Mouse (Mus musculus) heart, postnatal 0 days (tissue): Measurements from ENCODE around the gene Olfr317. TPM values are rescaled to one million over a fixed set of nuclear protein-coding genes. Genes with fewer than 3 reads are reported as not detected.
"Not testable (repeated sequence)": the region's sequence is repeated elsewhere in the genome, so short reads cannot be mapped to it uniquely, and the experiment has no call there.

Experiments
- ATAC-seq: fragments of 200-750 bp; cut with Nextera tagmentation; 2 replicates; pipeline ENCODE4 v1.8.0; 2017; ENCODE audit warnings: low read depth, moderate number of reproducible peaks, moderate library complexity; ENCODE audit not compliant: insufficient read depth
- DNase-seq: peaks from one replicate; pipeline ENCODE4 v3.0.0-alpha.2; 2016; ENCODE audit warnings: low spot score
- H3K27ac ChIP-seq: fragments of 300-500 bp; sonication (generic); 2 replicates; pipeline ENCODE4 v1.5.1; 2014; ENCODE audit warnings: low read depth, mild to moderate bottlenecking
- H3K27me3 ChIP-seq: fragments of 300-500 bp; sonication (generic); 2 replicates; pipeline ENCODE4 v1.6.1; 2014; ENCODE audit warnings: low read length, mixed read lengths; ENCODE audit not compliant: control insufficient read depth, insufficient read depth
- H3K36me3 ChIP-seq: fragments of 300-500 bp; sonication (generic); replicated peaks from 2 replicates; pipeline ENCODE4 v1.6.1; 2014; ENCODE audit warnings: low read length, mixed read lengths; ENCODE audit not compliant: control insufficient read depth, insufficient read depth
- H3K4me1 ChIP-seq: fragments of 300-500 bp; sonication (generic); 2 replicates; pipeline ENCODE4 v1.6.1; 2014; ENCODE audit warnings: antibody characterized with exemption; ENCODE audit not compliant: control insufficient read depth, insufficient read depth
- H3K4me2 ChIP-seq: fragments of 300-500 bp; sonication (generic); 2 replicates; pipeline ENCODE4 v1.6.1; 2014; ENCODE audit warnings: low read depth, mild to moderate bottlenecking, low read length, moderate library complexity
- H3K4me3 ChIP-seq: fragments of 300-500 bp; sonication (generic); 2 replicates; pipeline ENCODE4 v1.5.1; 2014; ENCODE audit warnings: low read depth, low read length
- H3K9ac ChIP-seq: fragments of 300-500 bp; sonication (generic); replicated peaks from 2 replicates; pipeline ENCODE4 v1.6.1; 2014; ENCODE audit warnings: low read depth, low read length, mixed read lengths
- H3K9me3 ChIP-seq: fragments of 300-500 bp; sonication (generic); replicated peaks from 2 replicates; pipeline ENCODE4 v1.6.1; 2016; ENCODE audit warnings: low read length; ENCODE audit not compliant: control insufficient read depth
- CTCF ChIP-seq: IDR thresholded peaks from 2 replicates; pipeline ENCODE4 v1.5.1; 2016; ENCODE audit warnings: antibody characterized with exemption, control low read depth, low read depth
- EP300 ChIP-seq: IDR thresholded peaks from 2 replicates; pipeline ENCODE4 v1.6.1; 2016; ENCODE audit warnings: antibody characterized with exemption, low read depth
- WGBS: fragments of 180-500 bp; shearing (Covaris S2); extraction: QIAGEN DNeasy Blood & Tissue Kit; methylation state at CpG from one replicate; pipeline ENCODE4 v1.1.7; 2014; 5-methylcytosine and 5-hydroxymethylcytosine counted together
- polyA plus RNA-seq: library from polyadenylated mRNA; unstranded; fragments of >200 nt; fragmentation: Nextera tagmentation; extraction: Ambion mirVana; gene quantifications from 2 replicates; pipeline ENCODE4 v1.2.1, GENCODE M21; 2015
- total RNA-seq: library from RNA; depleted of rRNA; stranded (reverse); fragments of >200 nt; gene quantifications from 2 replicates; pipeline ENCODE4 v1.2.3, GENCODE M21; 2014; ENCODE audit warnings: low replicate concordance

The Olfr317 gene
- total and polyA plus RNA-seq, 2 experiments from 2014 or later, result not detected

DNA sequence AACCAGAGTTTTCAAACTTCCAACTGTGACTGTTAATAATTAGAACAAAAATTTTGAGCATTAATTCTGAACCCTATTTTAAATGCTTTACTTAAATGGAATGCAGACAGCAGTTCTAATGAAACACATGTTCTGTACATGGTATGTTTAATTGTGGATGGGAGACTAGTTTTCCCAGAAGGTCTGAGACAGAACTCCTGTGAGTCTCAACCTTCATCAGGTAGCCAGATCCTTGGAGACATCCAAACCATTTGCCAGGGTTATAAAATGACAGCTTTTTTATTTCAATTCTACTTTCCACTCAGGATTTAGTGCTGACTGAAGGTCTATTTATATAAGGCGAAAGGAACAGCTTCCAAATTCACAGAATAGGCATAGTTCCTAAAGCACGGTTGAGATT, 13.4 kb upstream of the Olfr317 start, which contains the start of gene Olfr316:
Gene Olfr316, plus strand, starts transcription at position 301 of the 400 bp plus-strand sequence.
- H3K9me3 ChIP-seq, result no peaks in the 10 kb centered on the region

DNA sequence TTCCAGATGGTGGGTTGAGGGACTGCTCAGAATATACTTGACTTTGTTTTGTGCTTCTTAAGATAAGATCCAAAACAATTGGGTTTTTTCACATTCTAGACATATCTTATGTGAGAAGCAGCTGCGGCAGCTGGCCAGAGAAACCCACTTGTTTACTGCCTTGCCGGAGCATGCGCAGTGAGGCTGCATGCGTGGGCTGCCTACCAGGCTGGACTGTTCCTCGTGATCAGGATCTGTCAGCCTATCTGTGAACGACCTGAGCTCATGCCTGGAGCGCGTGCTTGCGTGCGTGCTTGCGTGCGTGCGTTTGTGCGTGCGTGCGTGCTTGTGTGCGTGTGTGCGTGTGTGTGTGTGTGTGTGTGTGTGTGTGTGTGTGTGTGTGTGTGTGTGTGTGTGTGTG, 12.1 kb upstream of the Olfr317 start:
- H3K9me3 ChIP-seq, H3K27me3 ChIP-seq, ATAC-seq, H3K36me3 ChIP-seq, H3K4me2 ChIP-seq, H3K4me3 ChIP-seq, H3K27ac ChIP-seq, H3K9ac ChIP-seq, DNase-seq, H3K4me1 ChIP-seq: not testable (repeated sequence)
- 86% methylated on average over 18 of the region's 18 CpGs for WGBS

More for the DNA sequence above, 13.4 kb upstream of the Olfr317 start, which contains the start of gene Olfr316:
- H3K27ac ChIP-seq, result no peak within 1 kb of the TSS
- H3K9ac ChIP-seq, result no peak within 1 kb of the TSS
- H3K4me1 ChIP-seq, result no peaks in the 10 kb centered on the region
- 73% methylated on average over 2 of the region's 2 CpGs for WGBS
- H3K27me3 ChIP-seq, result no peaks in the 10 kb centered on the region
- TF ChIP-seq EP300, result no peak
- TF ChIP-seq CTCF, result no peak
- DNase-seq (no peak), ATAC-seq (no peak)
- H3K4me3 ChIP-seq, result no peak within 1 kb of the TSS
- no peaks in the 10 kb centered on the region for H3K36me3 ChIP-seq
- H3K4me2 ChIP-seq, result no peak within 1 kb of the TSS

DNA sequence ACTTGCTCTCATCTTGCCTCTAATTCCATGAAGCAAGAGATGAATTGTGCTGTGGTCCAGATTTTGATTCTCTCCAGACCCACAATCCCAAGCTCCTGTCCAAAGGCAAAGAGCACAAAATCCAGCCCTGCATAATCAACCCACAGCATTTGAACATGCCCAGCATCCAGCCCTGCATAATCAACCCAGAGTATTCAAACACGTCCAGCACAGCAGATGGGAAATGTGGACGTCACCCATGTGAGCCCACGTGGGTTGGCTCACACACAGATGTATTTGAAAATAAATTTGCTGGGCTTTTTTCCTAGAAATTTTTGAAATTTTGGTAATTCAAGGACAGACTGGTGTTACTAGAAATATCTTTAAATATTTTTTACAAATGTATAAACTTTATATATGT, 5.6 kb downstream of the Olfr317 start:
- Histone ChIP-seq H3K9me3 (no peaks in the 10 kb centered on the region), H3K4me3 (no peak overlapping the region), H3K27ac (no peak overlapping the region), H3K4me2 (no peak overlapping the region), H3K4me1 (no peaks in the 10 kb centered on the region), H3K9ac (no peak overlapping the region), H3K36me3 (no peaks in the 10 kb centered on the region), H3K27me3 (no peaks in the 10 kb centered on the region)
- ATAC-seq, result no peak
- TF ChIP-seq EP300 (no peak), CTCF (no peak)
- WGBS, result 58% methylated on average over 3 of the region's 3 CpGs
- no peak for DNase-seq

DNA sequence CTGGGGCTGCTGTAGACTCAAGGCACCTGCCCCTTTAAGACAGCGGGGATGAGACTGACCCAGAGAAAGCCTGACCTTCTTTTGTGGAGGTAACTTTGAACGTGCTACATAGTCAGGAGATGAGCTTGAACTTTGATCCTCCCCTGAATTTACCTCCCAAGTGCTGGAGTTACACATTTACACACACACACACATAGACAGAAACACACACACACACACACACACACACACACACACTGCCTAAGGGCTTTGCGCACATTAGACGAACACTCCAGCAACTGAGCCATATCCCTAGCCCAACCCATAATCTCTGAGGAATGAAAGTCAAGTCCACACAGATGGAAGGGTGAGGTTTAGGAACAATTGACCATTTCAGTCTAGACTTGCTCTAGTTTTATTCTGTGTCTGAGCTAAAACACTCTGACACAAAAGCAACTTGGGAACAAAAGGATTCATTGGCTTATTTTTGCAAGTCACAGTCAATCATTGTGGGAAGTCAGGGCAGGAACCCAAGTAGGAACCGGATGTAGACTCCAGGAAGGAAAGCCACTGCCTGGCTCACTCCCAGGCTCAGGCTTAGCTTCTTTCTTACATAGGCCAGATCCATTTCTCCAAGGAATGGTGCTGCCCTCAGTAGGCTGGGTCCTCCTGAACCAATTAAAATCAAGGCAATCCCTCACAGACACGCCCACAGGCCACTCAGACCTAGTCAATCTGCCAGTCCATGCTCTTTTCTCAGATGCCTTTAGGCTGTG, 10.9 kb downstream of the Olfr317 start:
- H3K9ac ChIP-seq, H3K36me3 ChIP-seq, DNase-seq, H3K27ac ChIP-seq, H3K9me3 ChIP-seq, H3K27me3 ChIP-seq, H3K4me3 ChIP-seq, H3K4me2 ChIP-seq, H3K4me1 ChIP-seq, ATAC-seq: not testable (repeated sequence)
- 74% methylated on average over 6 of the region's 6 CpGs for WGBS

DNA sequence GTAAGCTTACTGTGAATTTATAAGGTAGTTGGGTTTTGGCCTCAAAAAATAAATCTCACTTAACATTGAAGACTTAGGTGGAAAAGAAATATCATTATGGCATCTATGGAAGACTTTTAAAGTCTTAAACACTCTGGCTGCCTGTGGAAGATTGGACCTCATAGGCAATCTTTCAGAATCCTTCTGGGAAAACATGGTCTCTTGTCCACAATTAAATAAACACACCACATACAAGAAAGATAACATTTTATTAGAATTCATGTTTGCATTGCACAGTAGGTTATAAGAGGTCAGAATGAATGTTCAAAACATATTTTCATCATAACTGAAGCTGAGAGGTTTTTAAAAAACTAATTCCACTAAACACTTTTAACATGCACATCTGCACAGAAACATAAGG, 15.1 kb downstream of the Olfr317 start, which contains the start of gene Olfr318:
Gene Olfr318, minus strand, starts transcription at position 101 of the 400 bp plus-strand sequence.
- Histone ChIP-seq H3K4me1 (no peaks in the 10 kb centered on the region), H3K9ac (no peak within 1 kb of the TSS), H3K27me3 (no peaks in the 10 kb centered on the region), H3K4me3 (no peak within 1 kb of the TSS), H3K36me3 (no peaks in the 10 kb centered on the region), H3K9me3 (no peaks in the 10 kb centered on the region), H3K27ac (no peak within 1 kb of the TSS), H3K4me2 (no peak within 1 kb of the TSS)
- ATAC-seq (no peak), DNase-seq (no peak)
- TF ChIP-seq CTCF (no peak), EP300 (no peak)

DNA sequence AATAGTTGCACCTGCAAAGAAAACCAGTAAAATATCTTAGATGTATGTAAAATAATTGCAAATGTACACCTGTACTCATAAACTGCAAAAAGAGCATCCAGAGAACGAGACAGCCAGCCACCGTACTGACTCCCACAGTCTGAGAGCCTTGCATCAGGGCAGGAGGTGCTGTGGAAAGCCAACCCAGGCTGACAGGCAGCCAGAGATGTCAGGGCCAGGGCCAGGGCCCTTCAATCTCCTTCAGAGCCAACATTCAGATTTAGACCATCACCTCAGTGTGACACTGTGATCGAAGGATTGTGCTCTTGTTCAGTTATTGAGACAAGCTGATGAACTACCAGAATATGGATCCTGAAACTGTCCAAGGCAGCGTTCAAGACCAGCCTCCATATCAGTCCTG, 19.3 kb downstream of the Olfr317 start:
- H3K27me3 ChIP-seq, result no peaks in the 10 kb centered on the region
- no peak for TF ChIP-seq EP300
- TF ChIP-seq CTCF, result no peak
- H3K4me2 ChIP-seq, result no peak overlapping the region
- H3K9ac ChIP-seq, result no peak overlapping the region
- H3K4me3 ChIP-seq, result no peak overlapping the region
- ATAC-seq, result no peak
- H3K9me3 ChIP-seq, result no peaks in the 10 kb centered on the region
- 74% methylated on average over 4 of the region's 4 CpGs for whole genome bisulfite sequencing
- no peak overlapping the region for H3K27ac ChIP-seq
- no peak for DNase-seq
- no peaks in the 10 kb centered on the region for H3K36me3 ChIP-seq
- H3K4me1 ChIP-seq, result no peaks in the 10 kb centered on the region

DNA sequence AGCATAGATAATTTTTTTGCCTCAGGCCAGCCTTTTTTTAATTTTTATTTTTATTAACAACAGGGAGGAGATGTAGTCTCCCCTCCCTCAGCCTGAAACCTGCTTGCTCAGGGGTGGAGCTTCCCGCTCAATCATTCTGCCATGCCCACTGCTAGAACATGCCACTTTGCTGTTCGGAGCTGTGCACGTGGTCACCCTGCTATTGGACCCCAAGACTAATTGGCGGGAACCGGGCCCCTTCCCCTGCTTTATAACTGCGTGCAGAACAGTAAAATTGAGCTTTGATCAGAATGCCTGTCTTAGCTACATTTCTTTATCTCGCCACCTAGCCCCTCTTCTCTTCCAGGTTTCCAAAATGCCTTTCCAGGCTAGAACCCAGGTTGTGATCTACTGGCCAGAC, 21.3 kb downstream of the Olfr317 start:
- not testable (repeated sequence) for H3K36me3 ChIP-seq, DNase-seq, H3K27me3 ChIP-seq, H3K4me2 ChIP-seq, H3K9me3 ChIP-seq, ATAC-seq, H3K27ac ChIP-seq, H3K9ac ChIP-seq, H3K4me1 ChIP-seq, H3K4me3 ChIP-seq
- 91% methylated on average over 6 of the region's 7 CpGs for WGBS
